Mouse (Mus musculus) liver, embryonic 14.5 days (tissue): ENCODE data around the gene H2-Oa. TPM values are rescaled to one million over a fixed set of nuclear protein-coding genes. Genes with fewer than 3 reads are reported as not detected.

Experiments
- ATAC-seq: fragments of 200-750 bp; cut with Nextera tagmentation; 2 replicates; pipeline ENCODE4 v1.8.0; 2017; ENCODE audit warnings: moderate number of reproducible peaks, mild to moderate bottlenecking, moderate library complexity; ENCODE audit not compliant: insufficient read depth
- DNase-seq, 3 experiments: peaks; one replicate each; pipeline ENCODE4 v3.0.0-alpha.2; 2012 to 2013; ENCODE audit warnings: low read depth in 3 of 3, low spot score in 3 of 3
- H3K27ac ChIP-seq: fragments of 300-500 bp; sonication (generic); 2 replicates; pipeline ENCODE4 v1.5.1; 2014; ENCODE audit warnings: moderate library complexity, mild to moderate bottlenecking, control low read depth, inconsistent platforms
- H3K27me3 ChIP-seq: fragments of 300-500 bp; sonication (generic); 2 replicates; pipeline ENCODE4 v1.6.1; 2014; ENCODE audit warnings: mild to moderate bottlenecking, low read length, moderate library complexity; ENCODE audit not compliant: control insufficient read depth, insufficient read depth
- H3K36me3 ChIP-seq: fragments of 300-500 bp; sonication (generic); replicated peaks from 2 replicates; pipeline ENCODE4 v1.6.1; 2014; ENCODE audit warnings: low read depth; ENCODE audit not compliant: control insufficient read depth, insufficient read depth
- H3K4me1 ChIP-seq, 2 experiments: fragments of 200-500 bp in 1 of 2; fragments of 300-500 bp in 1 of 2; sonication (generic) in 1 of 2; replicated peaks; 2 replicates each; pipeline ENCODE4 v1.6.1; 2012 to 2014; ENCODE audit warnings: antibody characterized with exemption in 1 of 2, inconsistent platforms in 1 of 2, low read length in 1 of 2; ENCODE audit not compliant: control insufficient read depth in 2 of 2, insufficient read depth in 2 of 2
- H3K4me2 ChIP-seq: fragments of 300-500 bp; sonication (generic); 2 replicates; pipeline ENCODE4 v1.6.1; 2014; ENCODE audit warnings: low read depth, mild to moderate bottlenecking, control low read depth, moderate library complexity
- H3K4me3 ChIP-seq, 2 experiments: fragments of 200-500 bp in 1 of 2; fragments of 300-500 bp in 1 of 2; sonication (generic) in 1 of 2; 2 replicates each; pipeline ENCODE4 v1.5.1; 2012 to 2014; ENCODE audit warnings: low read depth in 2 of 2, low read length in 2 of 2, mild to moderate bottlenecking in 2 of 2, control low read depth in 1 of 2, inconsistent platforms in 1 of 2, moderate library complexity in 1 of 2; ENCODE audit not compliant: insufficient read depth in 1 of 2
- H3K9ac ChIP-seq: fragments of 300-500 bp; sonication (generic); replicated peaks from 2 replicates; pipeline ENCODE4 v1.6.1; 2014; ENCODE audit warnings: mild to moderate bottlenecking, control low read depth, moderate library complexity
- H3K9me3 ChIP-seq: fragments of 300-500 bp; sonication (generic); 2 replicates; pipeline ENCODE4 v1.6.1; 2016; ENCODE audit warnings: low read length, mixed read lengths; ENCODE audit not compliant: control insufficient read depth
- CTCF ChIP-seq: IDR thresholded peaks from 2 replicates; pipeline ENCODE4 v1.5.1; 2016; ENCODE audit warnings: antibody characterized with exemption, low read depth, control low read depth
- EP300 ChIP-seq: IDR thresholded peaks from 2 replicates; pipeline ENCODE4 v1.6.1; 2016; ENCODE audit warnings: antibody characterized with exemption, low read depth
- WGBS: fragments of 180-500 bp; shearing (Covaris S2); extraction: QIAGEN DNeasy Blood & Tissue Kit; methylation state at CpG from one replicate; pipeline ENCODE4 v1.1.7; 2014; ENCODE audit not compliant: insufficient replicate concordance; 5-methylcytosine and 5-hydroxymethylcytosine counted together
- polyA plus RNA-seq, 2 experiments: library from polyadenylated mRNA; depleted of rRNA in 1 of 2; stranded (reverse) in 1 of 2; unstranded in 1 of 2; fragments of >200 nt; fragmentation: Nextera tagmentation in 1 of 2; extraction: Ambion mirVana in 1 of 2; gene quantifications; 2 replicates each; pipeline versions ENCODE4 v1.2.1 to v1.2.3; 2012 to 2014

Gene H2-Oa
- polyA plus RNA-seq, 2 experiments, result 0.45 to 0.51 TPM

- Histone ChIP-seq H3K9ac (peak within 1 kb of the TSS; percentile 99), H3K27me3 (no peaks in the 10 kb centered on the region), H3K27ac (peak within 1 kb of the TSS; percentile 99), H3K4me3 (peak within 1 kb of the TSS; percentile 88 to 96), H3K4me2 (peak within 1 kb of the TSS; percentile 100), H3K4me1 (peaks cover 14 to 15% of the 10 kb centered on the region in 2 experiments), H3K36me3 (peaks cover 14% of the 10 kb centered on the region), H3K9me3 (no peaks in the 10 kb centered on the region)
- peak; percentile 85 to 92 (median 87) for DNase-seq
- peak; percentile 56 for ATAC-seq
- TF ChIP-seq EP300 (no peak; the same call in 1 of the 2 replicates), CTCF (no peak)
- under 1% methylated on average over 75 of the region's 75 CpGs for WGBS
Measured at GRCm38 (mm10) chr17:34122188-34122984, 30.2 kb downstream of the H2-Oa start, which contains the start of gene Brd2. TSS of gene Brd2 (minus strand) at chr17:34122634.

- Histone ChIP-seq H3K4me2 (peak overlapping the region; percentile 100), H3K27me3 (no peaks in the 10 kb centered on the region), H3K4me3 (peak overlapping the region; percentile 88 to 96), H3K4me1 (peaks cover 17 to 20% of the 10 kb centered on the region in 2 experiments), H3K36me3 (peaks cover 7% of the 10 kb centered on the region), H3K27ac (peak overlapping the region; percentile 76), H3K9me3 (no peaks in the 10 kb centered on the region), H3K9ac (peak overlapping the region; percentile 99)
- ATAC-seq, result no peak
- no peak for DNase-seq
- TF ChIP-seq CTCF, result no peak
- no peak for TF ChIP-seq EP300
- 1% methylated on average over 7 of the region's 7 CpGs for WGBS
Measured at GRCm38 (mm10) chr17:34123111-34123510, 31.0 kb downstream of the H2-Oa start.

GRCm38 (mm10) chr17:34123518-34123917 lies 31.4 kb downstream of the H2-Oa start:
- 19% methylated on average over 2 of the region's 2 CpGs for WGBS
- Histone ChIP-seq H3K4me1 (peaks cover 19 to 20% of the 10 kb centered on the region in 2 experiments), H3K4me3 (peak overlapping the region; percentile 88 to 96)

GRCm38 (mm10) chr17:34124649-34125048 lies 32.5 kb downstream of the H2-Oa start:
- Histone ChIP-seq H3K27ac (no peak overlapping the region), H3K4me3 (no peak overlapping the region), H3K27me3 (peaks cover 7% of the 10 kb centered on the region), H3K9ac (no peak overlapping the region), H3K4me1 (peaks cover 20 to 22% of the 10 kb centered on the region in 2 experiments), H3K36me3 (no peaks in the 10 kb centered on the region; the same call in 1 of the 2 replicates), H3K4me2 (peak overlapping the region; percentile 13; the same call in 1 of the 2 replicates), H3K9me3 (no peaks in the 10 kb centered on the region)
- no peak for TF ChIP-seq CTCF
- 0 out of 2 replicates have a peak, but pooled peaks have one; percentile 17 for TF ChIP-seq EP300
- 25% methylated on average over 6 of the region's 6 CpGs for WGBS
- DNase-seq (no peak), ATAC-seq (no peak)

More at GRCm38 (mm10) chr17:34123518-34123917, 31.4 kb downstream of the H2-Oa start:
- Histone ChIP-seq H3K27ac (peak overlapping the region; percentile 76), H3K9me3 (no peaks in the 10 kb centered on the region), H3K4me2 (peak overlapping the region; percentile 100), H3K36me3 (peaks cover 4% of the 10 kb centered on the region), H3K9ac (peak overlapping the region; percentile 99), H3K27me3 (no peaks in the 10 kb centered on the region; the same call in 1 of the 2 replicates)
- TF ChIP-seq CTCF (no peak), EP300 (no peak)
- no peak for ATAC-seq
- no peak for DNase-seq

- Histone ChIP-seq H3K9ac (no peak overlapping the region), H3K27me3 (peaks cover 7% of the 10 kb centered on the region), H3K27ac (no peak overlapping the region), H3K4me2 (no peak overlapping the region), H3K36me3 (no peaks in the 10 kb centered on the region), H3K4me1 (peaks cover 18 to 22% of the 10 kb centered on the region in 2 experiments), H3K4me3 (no peak overlapping the region), H3K9me3 (no peaks in the 10 kb centered on the region)
- DNase-seq, result no peak
- WGBS, result 68% methylated on average over 9 of the region's 9 CpGs
- ATAC-seq, result no peak
- TF ChIP-seq CTCF, result no peak
- TF ChIP-seq EP300, result no peak
Measured at GRCm38 (mm10) chr17:34126826-34127420, 34.8 kb downstream of the H2-Oa start.
